Mouse (Mus musculus) liver, adult 2 months (tissue): ENCODE results near the gene Tesc.

Experiments used
- CTCF ChIP-seq: fragments of 200-500 bp; IDR thresholded peaks from 2 replicates; pipeline ENCODE4 v1.5.1; 2011; ENCODE audit warnings: low read depth, low read length, control low read depth
- POLR2A ChIP-seq: fragments of 200-500 bp; IDR thresholded peaks from 2 replicates; pipeline ENCODE4 v1.6.1; 2011; ENCODE audit warnings: low read length, control low read depth; ENCODE audit not compliant: insufficient read depth; ENCODE audit errors: extremely low read depth

DNA sequence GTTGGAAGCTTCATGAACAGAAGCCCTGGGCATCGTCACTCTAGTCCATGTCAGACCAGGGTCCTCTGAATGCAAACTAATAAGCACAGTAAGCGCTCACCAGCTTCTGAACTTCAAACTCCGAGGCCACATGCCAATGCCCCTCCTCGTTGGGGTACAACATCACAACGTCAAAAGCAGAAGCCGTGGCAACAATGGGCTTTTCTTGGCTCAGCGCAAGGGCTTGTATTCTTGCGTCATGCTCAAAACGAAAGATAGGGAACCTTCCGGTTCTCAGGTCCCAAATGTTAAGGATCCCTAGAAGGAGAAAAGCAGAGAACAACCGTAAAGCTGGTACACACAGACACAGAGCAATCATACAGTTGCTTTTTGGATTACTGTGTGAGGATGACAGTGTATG lies 67.9 kb downstream of the Tesc start:
- TF ChIP-seq CTCF (no peak), POLR2A (no peak)
